Mouse (Mus musculus) myocyte (in vitro differentiated cells): Measurements from ENCODE around the gene Steap3. TPM values are rescaled to one million over a fixed set of nuclear protein-coding genes. Genes with fewer than 3 reads are reported as not detected.

Source experiments
- H3K27me3 ChIP-seq: one replicate; pipeline ENCODE4 v1.6.1; 2011; ENCODE audit not compliant: control insufficient read depth, insufficient read depth, insufficient read length
- H3K36me3 ChIP-seq: one replicate; pipeline ENCODE4 v1.6.1; 2011; ENCODE audit not compliant: control insufficient read depth, insufficient read depth
- H3K4me2 ChIP-seq: one replicate; pipeline ENCODE4 v1.6.1; 2011; ENCODE audit warnings: low read depth, control low read depth
- H3K4me3 ChIP-seq: one replicate; pipeline ENCODE4 v1.5.1; 2011; ENCODE audit warnings: mild to moderate bottlenecking, control low read depth, moderate library complexity
- H3K79me2 ChIP-seq: one replicate; pipeline ENCODE4 v1.6.1; 2011; ENCODE audit not compliant: control insufficient read depth, insufficient read depth
- H3ac ChIP-seq: one replicate; pipeline ENCODE4 v1.6.1; 2011; ENCODE audit not compliant: control insufficient read depth, insufficient read length
- CEBPB ChIP-seq: IDR thresholded peaks from 2 replicates; pipeline ENCODE4 v1.6.1; 2011; ENCODE audit warnings: mild to moderate bottlenecking, moderate library complexity; ENCODE audit not compliant: poor library complexity, insufficient read depth, severe bottlenecking
- E2F4 ChIP-seq: IDR thresholded peaks from one replicate; pipeline ENCODE4 v1.6.1; 2011; ENCODE audit warnings: mild to moderate bottlenecking, control low read depth, moderate library complexity; ENCODE audit not compliant: insufficient read depth
- MAX ChIP-seq: IDR thresholded peaks from one replicate; pipeline ENCODE4 v1.6.1; 2011; ENCODE audit warnings: low read depth, mild to moderate bottlenecking, control low read depth
- MYOD1 ChIP-seq, 3 experiments: IDR thresholded peaks; one replicate each; pipeline ENCODE4 v1.6.1; 2011; ENCODE audit warnings: control low read depth in 2 of 3, low read depth in 2 of 3, mild to moderate bottlenecking in 2 of 3, moderate library complexity in 1 of 3; ENCODE audit not compliant: insufficient read length in 2 of 3, control insufficient read depth in 1 of 3
- MYOG ChIP-seq, 3 experiments: IDR thresholded peaks; one replicate each; pipeline ENCODE4 v1.6.1; 2011; ENCODE audit warnings: control low read depth in 2 of 3, low read depth in 2 of 3, mild to moderate bottlenecking in 2 of 3; ENCODE audit not compliant: insufficient read length in 2 of 3, control insufficient read depth in 1 of 3, insufficient read depth in 1 of 3
- POLR2A ChIP-seq: IDR thresholded peaks from one replicate; pipeline ENCODE4 v1.6.1; 2011; ENCODE audit warnings: low read depth, mild to moderate bottlenecking, control low read depth, moderate library complexity; ENCODE audit not compliant: insufficient read length
- POLR2AphosphoS2 ChIP-seq: IDR thresholded peaks from one replicate; pipeline ENCODE4 v1.6.1; 2011; ENCODE audit warnings: low read depth, control low read depth; ENCODE audit not compliant: insufficient read length
- REST ChIP-seq: IDR thresholded peaks from one replicate; pipeline ENCODE4 v1.6.1; 2011; ENCODE audit warnings: mild to moderate bottlenecking, control low read depth, moderate library complexity; ENCODE audit not compliant: insufficient read depth, insufficient read length
- SRF ChIP-seq: IDR thresholded peaks from one replicate; pipeline ENCODE4 v1.6.1; 2011; ENCODE audit warnings: low read depth; ENCODE audit not compliant: control insufficient read depth, insufficient read length
- TCF12 ChIP-seq: IDR thresholded peaks from one replicate; pipeline ENCODE4 v1.6.1; 2011; ENCODE audit warnings: mild to moderate bottlenecking, control low read depth; ENCODE audit not compliant: poor library complexity, insufficient read depth, severe bottlenecking
- TCF3 ChIP-seq: IDR thresholded peaks from one replicate; pipeline ENCODE4 v1.6.1; 2011; ENCODE audit warnings: low read depth, control low read depth; ENCODE audit not compliant: insufficient read length
- USF1 ChIP-seq: IDR thresholded peaks from one replicate; pipeline ENCODE4 v1.6.1; 2011; ENCODE audit warnings: low read depth, mild to moderate bottlenecking, control low read depth, moderate library complexity
- polyA plus RNA-seq: library from polyadenylated mRNA; unstranded; fragments of >200 nt; fragmentation: generic; extraction: Trizol; gene quantifications from one replicate; pipeline ENCODE4 v1.2.1, GENCODE M21; 2012; ENCODE audit warnings: missing spikeins

Steap3 gene
- polyA plus RNA-seq, 1 experiment = 33.7 TPM

DNA sequence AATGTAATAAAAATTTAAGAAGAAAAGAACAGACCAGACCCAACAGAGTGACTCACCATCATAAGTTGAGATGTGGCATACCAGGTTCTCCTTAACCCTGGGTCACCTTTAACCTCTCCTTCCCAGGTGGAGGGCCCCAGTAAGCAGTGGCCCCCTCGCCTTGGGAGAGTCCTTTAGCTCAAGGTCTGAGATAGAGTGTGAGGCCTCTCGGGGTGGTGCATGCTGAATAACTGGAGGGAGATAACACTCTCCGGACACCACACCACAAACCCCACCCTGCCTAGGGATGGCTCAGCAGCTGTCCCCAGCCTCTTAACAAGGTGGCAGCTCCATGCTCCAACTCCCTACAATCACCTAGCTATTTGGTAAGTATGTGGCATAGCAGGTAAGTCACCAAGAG, 1.6 kb downstream of the Steap3 start:
- Histone ChIP-seq H3ac (no peak overlapping the region), H3K36me3 (no peaks in the 10 kb centered on the region), H3K27me3 (no peaks in the 10 kb centered on the region), H3K4me3 (no peak overlapping the region), H3K4me2 (no peak overlapping the region), H3K79me2 (no peaks in the 10 kb centered on the region)
- TF ChIP-seq POLR2A (no peak), TCF12 (no peak), REST (no peak), MYOG (IDR thresholded peaks at IDR 0.05; ENCODE audit: control insufficient read depth in 1 of 3, insufficient read depth in 1 of 3, insufficient read length in 2 of 3, low read depth in 2 of 3) (no peak), SRF (no peak), MYOD1 (IDR thresholded peaks at IDR 0.05; ENCODE audit: control insufficient read depth in 1 of 3, insufficient read length in 2 of 3, low read depth in 2 of 3) (no peak), MAX (no peak), CEBPB (no peak), POLR2AphosphoS2 (no peak), E2F4 (no peak), USF1 (no peak), TCF3 (no peak)

DNA sequence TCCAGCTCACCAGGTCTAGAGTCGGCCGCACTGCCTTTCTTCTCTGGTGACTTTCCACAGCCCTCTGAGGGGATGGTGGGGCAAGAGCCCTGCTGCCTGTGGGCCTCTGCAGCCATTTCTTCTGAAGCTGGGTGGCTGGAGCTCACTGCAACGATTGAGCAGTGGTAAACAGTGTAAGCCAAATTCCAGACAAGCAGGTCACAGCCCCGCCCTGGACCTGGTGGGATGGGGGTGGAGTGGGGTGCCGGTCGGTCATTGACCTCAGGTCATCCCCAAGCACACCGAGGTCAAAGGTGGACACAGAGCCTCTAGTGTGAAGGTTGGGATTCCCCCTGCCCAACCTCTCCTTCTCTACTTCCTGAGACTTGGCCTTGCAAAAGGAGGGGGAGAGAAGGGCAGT, 2.4 kb downstream of the Steap3 start:
- H3K4me3 ChIP-seq = no peak overlapping the region

DNA sequence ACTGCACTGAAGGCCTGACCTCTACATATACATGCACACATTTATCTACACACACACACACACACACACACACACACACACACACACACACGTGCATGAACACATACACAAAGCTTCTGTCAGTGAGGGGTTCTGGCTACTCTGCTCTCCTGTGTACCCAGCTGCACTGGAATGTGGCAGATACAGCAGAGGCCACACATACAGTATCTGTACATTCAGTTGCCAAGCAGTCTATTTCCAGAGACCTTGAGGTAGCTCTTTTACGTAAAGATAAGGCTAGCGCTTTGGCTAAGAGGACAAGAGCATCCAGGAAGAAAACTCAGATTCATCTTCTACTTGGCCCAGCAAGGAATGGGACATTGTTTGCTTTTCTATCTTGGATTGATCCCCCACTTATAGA, 4.9 kb downstream of the Steap3 start:
- Histone ChIP-seq H3K27me3 (no peaks in the 10 kb centered on the region), H3ac (no peak overlapping the region), H3K4me2 (no peak overlapping the region), H3K79me2 (no peaks in the 10 kb centered on the region), H3K36me3 (no peaks in the 10 kb centered on the region), H3K4me3 (no peak overlapping the region)
- TF ChIP-seq MYOD1 (IDR thresholded peaks at IDR 0.05; ENCODE audit: control insufficient read depth in 1 of 3, insufficient read length in 2 of 3, low read depth in 2 of 3) = no peak
- no peak for TF ChIP-seq TCF3
- no peak for TF ChIP-seq REST
- TF ChIP-seq MAX = no peak
- no peak for TF ChIP-seq MYOG (IDR thresholded peaks at IDR 0.05; ENCODE audit: control insufficient read depth in 1 of 3, insufficient read depth in 1 of 3, insufficient read length in 2 of 3, low read depth in 2 of 3)
- no peak for TF ChIP-seq E2F4
- no peak for TF ChIP-seq TCF12
- TF ChIP-seq POLR2A = no peak
- no peak for TF ChIP-seq POLR2AphosphoS2
- no peak for TF ChIP-seq CEBPB
- TF ChIP-seq SRF = no peak
- TF ChIP-seq USF1 = no peak

More for the DNA sequence above, 2.4 kb downstream of the Steap3 start:
- Histone ChIP-seq H3K27me3 (no peaks in the 10 kb centered on the region), H3K79me2 (no peaks in the 10 kb centered on the region), H3K4me2 (no peak overlapping the region), H3K36me3 (no peaks in the 10 kb centered on the region), H3ac (no peak overlapping the region)
- TF ChIP-seq TCF12 = no peak
- no peak for TF ChIP-seq TCF3
- no peak for TF ChIP-seq CEBPB
- no peak for TF ChIP-seq MAX
- no peak for TF ChIP-seq E2F4
- TF ChIP-seq POLR2A = no peak
- no peak for TF ChIP-seq REST
- no peak for TF ChIP-seq MYOD1 (IDR thresholded peaks at IDR 0.05; ENCODE audit: control insufficient read depth in 1 of 3, insufficient read length in 2 of 3, low read depth in 2 of 3)
- no peak for TF ChIP-seq USF1
- TF ChIP-seq POLR2AphosphoS2 = no peak
- TF ChIP-seq MYOG (IDR thresholded peaks at IDR 0.05; ENCODE audit: control insufficient read depth in 1 of 3, insufficient read depth in 1 of 3, insufficient read length in 2 of 3, low read depth in 2 of 3) = no peak
- no peak for TF ChIP-seq SRF

DNA sequence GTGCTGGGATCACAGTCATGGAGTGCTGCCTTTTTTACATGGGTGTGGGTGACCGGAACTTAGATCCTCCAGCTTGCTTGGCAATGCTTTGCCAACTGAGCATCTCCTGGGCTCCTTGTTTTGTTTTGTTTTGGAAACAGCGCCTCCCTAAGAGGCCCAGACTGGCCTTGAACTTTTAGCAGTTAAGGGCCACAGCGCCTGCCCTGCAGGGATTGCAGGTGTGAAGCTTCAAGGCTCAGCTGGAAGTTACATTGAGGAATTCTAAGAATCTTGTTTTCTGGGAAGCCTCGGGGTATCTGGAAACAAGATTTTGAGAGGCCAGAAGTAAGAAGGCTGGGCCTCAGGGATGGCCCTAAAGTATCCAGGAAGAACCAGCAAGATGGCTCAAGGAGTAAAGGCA, 6.0 kb downstream of the Steap3 start:
- H3K4me2 ChIP-seq = no peak overlapping the region
- no peak for TF ChIP-seq POLR2A
- no peak for TF ChIP-seq E2F4
- no peak for TF ChIP-seq POLR2AphosphoS2
- no peak for TF ChIP-seq REST
- no peak for TF ChIP-seq MYOG (IDR thresholded peaks at IDR 0.05; ENCODE audit: control insufficient read depth in 1 of 3, insufficient read depth in 1 of 3, insufficient read length in 2 of 3, low read depth in 2 of 3)
- TF ChIP-seq TCF12 = no peak
- TF ChIP-seq CEBPB = no peak
- no peak for TF ChIP-seq MYOD1 (IDR thresholded peaks at IDR 0.05; ENCODE audit: control insufficient read depth in 1 of 3, insufficient read length in 2 of 3, low read depth in 2 of 3)
- no peak for TF ChIP-seq MAX
- H3ac ChIP-seq = no peak overlapping the region
- no peaks in the 10 kb centered on the region for H3K36me3 ChIP-seq
- no peak overlapping the region for H3K4me3 ChIP-seq
- H3K27me3 ChIP-seq = no peaks in the 10 kb centered on the region
- H3K79me2 ChIP-seq = no peaks in the 10 kb centered on the region

DNA sequence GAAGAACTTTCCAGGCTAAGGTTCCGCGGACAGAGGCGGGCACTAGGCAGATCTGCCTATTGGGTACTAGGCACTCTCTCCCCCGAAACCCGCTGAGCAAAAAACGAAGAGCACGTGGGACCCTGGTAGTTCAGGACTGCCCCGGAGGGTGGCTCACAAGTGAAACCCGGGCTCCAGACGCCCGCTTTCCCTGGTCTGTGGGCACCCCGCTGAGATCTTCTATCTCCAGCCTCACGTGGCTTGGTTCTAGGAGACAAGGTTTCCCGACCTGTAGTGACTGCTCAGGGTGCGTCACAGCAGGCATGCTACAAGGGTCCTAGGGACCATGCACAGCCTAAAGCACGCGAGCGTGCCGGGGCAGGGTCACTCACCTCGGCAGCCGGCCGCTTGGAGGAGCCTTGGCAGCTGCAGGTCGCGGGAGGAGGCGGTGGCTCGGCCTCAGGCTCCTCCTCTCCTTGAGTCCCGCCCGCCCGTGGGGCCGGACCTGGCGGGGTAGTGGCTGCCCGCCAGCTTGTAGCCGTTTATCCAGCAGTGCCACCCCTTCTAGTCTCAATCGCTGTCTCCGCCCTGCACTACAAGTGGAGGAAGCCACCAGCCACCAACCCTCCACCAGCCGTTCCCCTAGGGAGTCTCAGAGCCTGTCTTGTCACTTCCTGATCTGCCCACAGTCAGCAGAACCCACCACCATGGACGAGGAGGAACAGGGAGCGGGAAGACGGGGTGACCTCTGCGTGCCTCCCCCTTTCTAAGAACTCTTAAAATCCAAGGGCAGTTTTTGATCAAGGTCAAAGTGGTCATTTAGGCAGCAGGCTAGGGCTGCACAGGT, 7.4 kb downstream of the Steap3 start:
- no peaks in the 10 kb centered on the region for H3K36me3 ChIP-seq
- H3K27me3 ChIP-seq = no peaks in the 10 kb centered on the region
- peak overlapping the region; percentile 70 for H3K4me3 ChIP-seq
- peak overlapping the region; percentile 6 for H3ac ChIP-seq
- no peaks in the 10 kb centered on the region for H3K79me2 ChIP-seq
- H3K4me2 ChIP-seq = peak overlapping the region; percentile 90
- TF ChIP-seq SRF (no peak), CEBPB (no peak), MYOD1 (IDR thresholded peaks at IDR 0.05; ENCODE audit: control insufficient read depth in 1 of 3, insufficient read length in 2 of 3, low read depth in 2 of 3) (peak in 2 of 3 experiments; percentile 65 to 86), POLR2AphosphoS2 (peak; percentile 77), POLR2A (peak; percentile 87), MYOG (IDR thresholded peaks at IDR 0.05; ENCODE audit: control insufficient read depth in 1 of 3, insufficient read depth in 1 of 3, insufficient read length in 2 of 3, low read depth in 2 of 3) (peak; percentile 17 to 87 (median 73))
